In genomic region chr19:34691402-34691801, GRCm38 (mm10) we compare ENCODE assay signal across 18 mouse cellular contexts. TPM values are rescaled to one million over a fixed set of nuclear protein-coding genes. Genes with fewer than 3 reads are reported as not detected.
"Had no signal": no experiment of that assay in that cellular context is flagged by ENCODE, and none has a peak within 500 bp of the region (broad histone marks: within the 10 kb centered on the region; RNA-seq: fewer than 3 reads in every experiment).

No protein-coding gene starts in this region.

- H3K4me1 ChIP-seq: neural tube, embryonic 13.5 days; neural tube, embryonic 15.5 days; stomach, embryonic 15.5 days had no signal

- H3K4me3 ChIP-seq: neural tube, embryonic 13.5 days; neural tube, embryonic 15.5 days; stomach, embryonic 15.5 days had no signal

- H3K9ac ChIP-seq: neural tube, embryonic 13.5 days; neural tube, embryonic 15.5 days; stomach, embryonic 15.5 days had no signal

- H3K27ac ChIP-seq: neural tube, embryonic 13.5 days; neural tube, embryonic 15.5 days; stomach, embryonic 15.5 days; stomach, postnatal 0 days had no signal

- H3K4me2 ChIP-seq: neural tube, embryonic 13.5 days; neural tube, embryonic 15.5 days; stomach, embryonic 15.5 days had no signal

- H3K36me3 ChIP-seq: neural tube, embryonic 13.5 days; neural tube, embryonic 15.5 days; stomach, embryonic 15.5 days had no signal

- H3K9me3 ChIP-seq: neural tube, embryonic 13.5 days; neural tube, embryonic 15.5 days; stomach, embryonic 15.5 days had no signal

- H3K27me3 ChIP-seq: neural tube, embryonic 13.5 days; neural tube, embryonic 15.5 days; stomach, embryonic 15.5 days had no signal

- DNase-seq: retina, postnatal 1 day; right cerebral cortex, adult 18-20 months; right cerebral cortex, postnatal 14 days; right cerebral cortex, postnatal 25 days; right cerebral cortex, postnatal 4 days; spleen, adult 18-20 months; thymus, adult 18-20 months; thymus, adult 2 months; thymus, postnatal 14 days; thymus, postnatal 25 days; thymus, postnatal 36 days; thymus, postnatal 4 days had no signal

RNA-seq across cellular contexts. Expression of gene Ifit1bl2, which starts 50.9 kb away (rescaled TPM):
- polyA plus RNA-seq: stomach, embryonic 14.5 days; testis, adult 2 months had no signal
